Mouse (Mus musculus) megakaryocyte, embryonic 14.5 days (primary cell): ENCODE measurements around the gene Dmp1.

Experiments
- FLI1 ChIP-seq: IDR thresholded peaks from 2 replicates; pipeline ENCODE4 v1.6.1; 2012; ENCODE audit warnings: low read length, inconsistent platforms, mixed read lengths
- GATA1 ChIP-seq: IDR thresholded peaks from 3 replicates; pipeline ENCODE4 v1.6.1; 2012; ENCODE audit warnings: mixed read lengths, low read length, inconsistent platforms, borderline replicate concordance

GRCm38 (mm10) chr5:104160581-104160980 lies 41.8 kb upstream of the Dmp1 start:
- no peak for TF ChIP-seq FLI1
- no peak for TF ChIP-seq GATA1
